Mouse (Mus musculus) forebrain, embryonic 11.5 days (tissue): Measurements from ENCODE around the gene Gm28047. TPM values are rescaled to one million over a fixed set of nuclear protein-coding genes. Genes with fewer than 3 reads are reported as not detected.

Source experiments
- ATAC-seq: fragments of 200-750 bp; cut with Nextera tagmentation; replicated peaks from 2 replicates; pipeline ENCODE4 v1.8.0; 2017; ENCODE audit warnings: moderate TSS enrichment; ENCODE audit not compliant: low FRiP score
- DNase-seq: peaks from one replicate; pipeline ENCODE4 v3.0.0-alpha.2; 2017; ENCODE audit warnings: low spot score
- H3K27ac ChIP-seq: fragments of 300-500 bp; sonication (generic); 2 replicates; pipeline ENCODE4 v1.5.1; 2014; ENCODE audit warnings: low read depth, low read length
- H3K27me3 ChIP-seq: fragments of 300-500 bp; sonication (generic); 2 replicates; pipeline ENCODE4 v1.6.1; 2014; ENCODE audit warnings: mild to moderate bottlenecking, low read length, mixed read lengths; ENCODE audit not compliant: control insufficient read depth, insufficient read depth
- H3K36me3 ChIP-seq: fragments of 300-500 bp; sonication (generic); 2 replicates; pipeline ENCODE4 v1.6.1; 2014; ENCODE audit warnings: mild to moderate bottlenecking, low read length, moderate library complexity, mixed read lengths; ENCODE audit not compliant: control insufficient read depth, insufficient read depth
- H3K4me1 ChIP-seq: fragments of 300-500 bp; sonication (generic); replicated peaks from 2 replicates; pipeline ENCODE4 v1.6.1; 2014; ENCODE audit warnings: low read length, mixed read lengths; ENCODE audit not compliant: control insufficient read depth, insufficient read depth
- H3K4me2 ChIP-seq: fragments of 300-500 bp; sonication (generic); 2 replicates; pipeline ENCODE4 v1.6.1; 2014; ENCODE audit warnings: low read depth, mild to moderate bottlenecking, low read length, moderate library complexity, mixed read lengths; ENCODE audit not compliant: severe bottlenecking
- H3K4me3 ChIP-seq: fragments of 300-500 bp; sonication (generic); 2 replicates; pipeline ENCODE4 v1.5.1; 2014; ENCODE audit warnings: low read depth, low read length
- H3K9ac ChIP-seq: fragments of 300-500 bp; sonication (generic); 2 replicates; pipeline ENCODE4 v1.6.1; 2014; ENCODE audit warnings: low read length
- H3K9me3 ChIP-seq: fragments of 300-500 bp; sonication (generic); 2 replicates; pipeline ENCODE4 v1.6.1; 2016; ENCODE audit warnings: low read length, mixed read lengths; ENCODE audit not compliant: control insufficient read depth
- WGBS: fragments of 180-500 bp; shearing (Covaris S2); extraction: QIAGEN DNeasy Blood & Tissue Kit; methylation state at CpG from one replicate; pipeline ENCODE4 v1.1.7; 2014; 5-methylcytosine and 5-hydroxymethylcytosine counted together
- polyA plus RNA-seq: library from polyadenylated mRNA; unstranded; fragments of >200 nt; fragmentation: Nextera tagmentation; extraction: Ambion mirVana; gene quantifications from 2 replicates; pipeline ENCODE4 v1.2.1, GENCODE M21; 2014

Gene Gm28047
- polyA plus RNA-seq, 1 experiment from 2014 or later, result 0.37 TPM

- H3K4me2 ChIP-seq, result no peak overlapping the region
- peaks cover 3% of the 10 kb centered on the region; the same call in 1 of the 2 replicates for H3K36me3 ChIP-seq
- ATAC-seq, result no peak
- no peak overlapping the region for H3K4me3 ChIP-seq
- H3K4me1 ChIP-seq, result no peaks in the 10 kb centered on the region
- WGBS, result 94% methylated on average over 5 of the region's 5 CpGs
- H3K27me3 ChIP-seq, result no peaks in the 10 kb centered on the region
- H3K27ac ChIP-seq, result no peak overlapping the region
- no peak for DNase-seq
- no peaks in the 10 kb centered on the region for H3K9me3 ChIP-seq
- no peak overlapping the region for H3K9ac ChIP-seq
Measured at GRCm38 (mm10) chr15:102552599-102552998, 72.3 kb downstream of the Gm28047 start.

GRCm38 (mm10) chr15:102547478-102547877, 77.4 kb downstream of the Gm28047 start:
- Histone ChIP-seq H3K4me2 (no peak overlapping the region), H3K27ac (no peak overlapping the region), H3K36me3 (no peaks in the 10 kb centered on the region)

GRCm38 (mm10) chr15:102546677-102547427, 78.0 kb downstream of the Gm28047 start:
- H3K4me3 ChIP-seq, result no peak overlapping the region
- no peak overlapping the region for H3K9ac ChIP-seq
- ATAC-seq (no peak), DNase-seq (no peak)
- H3K4me2 ChIP-seq, result no peak overlapping the region
- no peaks in the 10 kb centered on the region for H3K36me3 ChIP-seq
- H3K27ac ChIP-seq, result no peak overlapping the region
- no peaks in the 10 kb centered on the region for H3K4me1 ChIP-seq
- WGBS, result 93% methylated on average over 3 of the region's 3 CpGs
- H3K9me3 ChIP-seq, result no peaks in the 10 kb centered on the region
- H3K27me3 ChIP-seq, result no peaks in the 10 kb centered on the region

More at GRCm38 (mm10) chr15:102547478-102547877, 77.4 kb downstream of the Gm28047 start:
- ATAC-seq (no peak), DNase-seq (no peak)
- no peaks in the 10 kb centered on the region for H3K4me1 ChIP-seq
- H3K4me3 ChIP-seq, result no peak overlapping the region
- 94% methylated on average over 3 of the region's 3 CpGs for whole genome bisulfite sequencing
- H3K9ac ChIP-seq, result no peak overlapping the region
- H3K27me3 ChIP-seq, result no peaks in the 10 kb centered on the region
- H3K9me3 ChIP-seq, result no peaks in the 10 kb centered on the region

GRCm38 (mm10) chr15:102546246-102546645, 78.6 kb downstream of the Gm28047 start:
- Histone ChIP-seq H3K4me1 (no peaks in the 10 kb centered on the region), H3K4me3 (no peak overlapping the region), H3K36me3 (no peaks in the 10 kb centered on the region), H3K27me3 (no peaks in the 10 kb centered on the region), H3K9ac (no peak overlapping the region), H3K9me3 (no peaks in the 10 kb centered on the region), H3K27ac (no peak overlapping the region), H3K4me2 (no peak overlapping the region)
- ATAC-seq, result no peak
- WGBS, result 84% methylated on average over 3 of the region's 3 CpGs
- DNase-seq, result no peak

- Histone ChIP-seq H3K27me3 (no peaks in the 10 kb centered on the region), H3K9me3 (no peaks in the 10 kb centered on the region), H3K36me3 (no peaks in the 10 kb centered on the region), H3K4me1 (no peaks in the 10 kb centered on the region), H3K9ac (no peak overlapping the region), H3K4me2 (no peak overlapping the region), H3K4me3 (no peak overlapping the region), H3K27ac (no peak overlapping the region)
- no peak for ATAC-seq
- no peak for DNase-seq
- 95% methylated on average over 4 of the region's 4 CpGs for WGBS
Measured at GRCm38 (mm10) chr15:102544801-102545200, 80.1 kb downstream of the Gm28047 start.

- no peak overlapping the region for H3K4me3 ChIP-seq
- ATAC-seq, result no peak
- no peak overlapping the region for H3K9ac ChIP-seq
- WGBS, result 96% methylated on average over 7 of the region's 7 CpGs
- H3K4me1 ChIP-seq, result no peaks in the 10 kb centered on the region
- no peak for DNase-seq
- H3K36me3 ChIP-seq, result no peaks in the 10 kb centered on the region
- no peaks in the 10 kb centered on the region for H3K9me3 ChIP-seq
- H3K27ac ChIP-seq, result no peak overlapping the region
- H3K27me3 ChIP-seq, result no peaks in the 10 kb centered on the region
- H3K4me2 ChIP-seq, result no peak overlapping the region
Measured at GRCm38 (mm10) chr15:102533926-102534325, 90.9 kb downstream of the Gm28047 start.

- DNase-seq (no peak), ATAC-seq (no peak)
- no peak overlapping the region for H3K4me2 ChIP-seq
- H3K27me3 ChIP-seq, result no peaks in the 10 kb centered on the region
- no peak overlapping the region for H3K4me3 ChIP-seq
- no peak overlapping the region for H3K27ac ChIP-seq
- no peak overlapping the region for H3K9ac ChIP-seq
- H3K4me1 ChIP-seq, result no peaks in the 10 kb centered on the region
- H3K9me3 ChIP-seq, result no peaks in the 10 kb centered on the region
- WGBS, result 86% methylated on average over 3 of the region's 3 CpGs
- no peaks in the 10 kb centered on the region; the same call in 1 of the 2 replicates for H3K36me3 ChIP-seq
Measured at GRCm38 (mm10) chr15:102532106-102532900, 92.6 kb downstream of the Gm28047 start.

GRCm38 (mm10) chr15:102531586-102531985, 93.3 kb downstream of the Gm28047 start:
- Histone ChIP-seq H3K27ac (no peak overlapping the region), H3K4me3 (no peak overlapping the region), H3K9ac (no peak overlapping the region), H3K4me2 (no peak overlapping the region), H3K4me1 (no peaks in the 10 kb centered on the region), H3K36me3 (no peaks in the 10 kb centered on the region; the same call in 1 of the 2 replicates), H3K27me3 (no peaks in the 10 kb centered on the region), H3K9me3 (no peaks in the 10 kb centered on the region)
- 90% methylated on average over 4 of the region's 4 CpGs for WGBS
- DNase-seq, result no peak
- no peak for ATAC-seq
